Mouse (Mus musculus): ENCODE results near the gene Ntrk3.

- TF ChIP-seq POLR2A (IDR thresholded peaks at IDR 0.05; ENCODE audit: extremely low read depth, insufficient read depth, low read length): no peak
- no peak for TF ChIP-seq CTCF (IDR thresholded peaks at IDR 0.05; ENCODE audit: extremely low read depth, insufficient read depth, low read length)
Measured at GRCm38 (mm10) chr7:78433617-78434144, 304.1 kb downstream of the Ntrk3 start.
